Mouse (Mus musculus) heart, embryonic 12.5 days (tissue): ENCODE measurements around the gene Tmem86a. TPM values are rescaled to one million over a fixed set of nuclear protein-coding genes. Genes with fewer than 3 reads are reported as not detected.

Source experiments
- ATAC-seq: fragments of 200-750 bp; cut with Nextera tagmentation; 2 replicates; pipeline ENCODE4 v1.8.0; 2017; ENCODE audit warnings: moderate TSS enrichment, moderate library complexity; ENCODE audit not compliant: insufficient number of reproducible peaks, low FRiP score
- H3K27ac ChIP-seq: fragments of 300-500 bp; sonication (generic); 2 replicates; pipeline ENCODE4 v1.5.1; 2016; ENCODE audit warnings: mild to moderate bottlenecking, moderate library complexity; ENCODE audit not compliant: poor library complexity, severe bottlenecking
- H3K27me3 ChIP-seq: fragments of 300-500 bp; sonication (generic); replicated peaks from 2 replicates; pipeline ENCODE4 v1.6.1; 2016; ENCODE audit warnings: mild to moderate bottlenecking, moderate library complexity
- H3K36me3 ChIP-seq: fragments of 300-500 bp; sonication (generic); 2 replicates; pipeline ENCODE4 v1.6.1; 2016; ENCODE audit warnings: mild to moderate bottlenecking, moderate library complexity
- H3K4me1 ChIP-seq: fragments of 300-500 bp; sonication (generic); replicated peaks from 2 replicates; pipeline ENCODE4 v1.6.1; 2016; ENCODE audit warnings: mild to moderate bottlenecking
- H3K4me2 ChIP-seq: fragments of 300-500 bp; sonication (generic); 2 replicates; pipeline ENCODE4 v1.6.1; 2016; ENCODE audit warnings: mild to moderate bottlenecking, moderate library complexity
- H3K4me3 ChIP-seq: fragments of 300-500 bp; sonication (generic); 2 replicates; pipeline ENCODE4 v1.5.1; 2016; ENCODE audit warnings: mild to moderate bottlenecking
- H3K9ac ChIP-seq: fragments of 300-500 bp; sonication (generic); 2 replicates; pipeline ENCODE4 v1.6.1; 2016; ENCODE audit warnings: mild to moderate bottlenecking, moderate library complexity
- H3K9me3 ChIP-seq: fragments of 300-500 bp; sonication (generic); replicated peaks from 2 replicates; pipeline ENCODE4 v1.6.1; 2016; ENCODE audit warnings: mild to moderate bottlenecking, moderate library complexity
- WGBS: fragments of 180-500 bp; shearing (Covaris S2); methylation state at CpG from one replicate; pipeline ENCODE4 v1.1.7; 2016; 5-methylcytosine and 5-hydroxymethylcytosine counted together
- polyA plus RNA-seq: library from polyadenylated mRNA; unstranded; fragments of >200 nt; fragmentation: Nextera tagmentation; extraction: Ambion mirVana; gene quantifications from 2 replicates; pipeline ENCODE4 v1.2.1, GENCODE M21; 2016

Tmem86a gene
- 19.2 and 22.0 TPM in 2 replicates for polyA plus RNA-seq

DNA sequence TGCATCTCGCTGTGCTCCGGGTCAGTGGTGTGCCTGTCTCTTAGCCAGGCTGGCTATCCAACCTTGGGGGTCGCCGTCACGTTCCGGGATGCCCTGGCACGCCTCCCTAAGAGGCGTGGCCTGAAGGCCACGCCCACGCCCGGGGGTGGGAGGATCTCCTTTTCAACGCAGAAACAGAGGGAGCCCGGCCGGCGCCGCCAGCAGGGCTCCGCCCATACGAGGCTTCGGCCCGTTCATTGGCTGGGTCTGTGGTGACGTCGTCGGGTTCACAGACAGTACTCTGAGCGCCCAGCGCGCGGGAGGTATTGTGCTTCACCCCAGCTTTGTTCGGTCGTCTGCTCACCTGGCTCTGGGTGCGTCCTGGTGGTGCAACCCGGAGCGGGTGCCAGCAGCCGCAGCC, at the start of gene Tmem86a:
Gene Tmem86a (plus strand): TSS at position 236 of the 400 bp plus-strand sequence.
- H3K4me1 ChIP-seq, result peaks cover 29% of the 10 kb centered on the region
- peak within 1 kb of the TSS; percentile 91 for H3K4me2 ChIP-seq
- ATAC-seq, result peak; percentile 96
- peaks cover 19% of the 10 kb centered on the region for H3K36me3 ChIP-seq
- H3K4me3 ChIP-seq, result peak within 1 kb of the TSS; percentile 93
- 0 out of 2 replicates have a peak, but pooled peaks cover 6% of the 10 kb centered on the region for H3K27me3 ChIP-seq
- H3K9ac ChIP-seq, result peak within 1 kb of the TSS; percentile 91
- WGBS, result under 1% methylated on average over 33 of the region's 33 CpGs
- H3K9me3 ChIP-seq, result no peaks in the 10 kb centered on the region
- peak within 1 kb of the TSS; percentile 94 for H3K27ac ChIP-seq

GRCm38 (mm10) chr7:47000644-47000983, 49.8 kb upstream of the Tmem86a start:
- H3K9me3 ChIP-seq, result no peaks in the 10 kb centered on the region
- H3K27me3 ChIP-seq, result no peaks in the 10 kb centered on the region
- WGBS, result 66% methylated on average over 3 of the region's 3 CpGs
- H3K4me2 ChIP-seq, result no peak overlapping the region
- H3K4me1 ChIP-seq, result peaks cover 60% of the 10 kb centered on the region
- ATAC-seq, result peak; percentile 83
- H3K4me3 ChIP-seq, result no peak overlapping the region
- H3K27ac ChIP-seq, result peak overlapping the region; percentile 33
- no peak overlapping the region for H3K9ac ChIP-seq
- H3K36me3 ChIP-seq, result peaks cover 38% of the 10 kb centered on the region

- peaks cover 62% of the 10 kb centered on the region for H3K4me1 ChIP-seq
- WGBS, result 66% methylated on average over 5 of the region's 5 CpGs
- H3K27ac ChIP-seq, result peak overlapping the region; percentile 6; the same call in 1 of the 2 replicates
- H3K9me3 ChIP-seq, result no peaks in the 10 kb centered on the region
- peaks cover 32% of the 10 kb centered on the region for H3K36me3 ChIP-seq
- H3K4me2 ChIP-seq, result no peak overlapping the region
- no peaks in the 10 kb centered on the region for H3K27me3 ChIP-seq
- no peak for ATAC-seq
- H3K4me3 ChIP-seq, result no peak overlapping the region
- H3K9ac ChIP-seq, result no peak overlapping the region
Measured at GRCm38 (mm10) chr7:47001125-47001899, 49.1 kb upstream of the Tmem86a start.

- Histone ChIP-seq H3K4me1 (peaks cover 63% of the 10 kb centered on the region), H3K9me3 (no peaks in the 10 kb centered on the region), H3K4me2 (no peak overlapping the region), H3K4me3 (no peak overlapping the region), H3K36me3 (peaks cover 27% of the 10 kb centered on the region), H3K27ac (no peak overlapping the region), H3K27me3 (no peaks in the 10 kb centered on the region), H3K9ac (peak overlapping the region; percentile 51; the same call in 1 of the 2 replicates)
- WGBS, result 66% methylated on average over 4 of the region's 4 CpGs
- ATAC-seq, result no peak
Measured at GRCm38 (mm10) chr7:47001900-47002275, 48.5 kb upstream of the Tmem86a start.

GRCm38 (mm10) chr7:47003411-47004115, 46.8 kb upstream of the Tmem86a start:
- Histone ChIP-seq H3K9me3 (no peaks in the 10 kb centered on the region), H3K36me3 (peaks cover 10% of the 10 kb centered on the region), H3K4me1 (peaks cover 54% of the 10 kb centered on the region), H3K4me2 (no peak overlapping the region), H3K4me3 (no peak overlapping the region), H3K27me3 (no peaks in the 10 kb centered on the region), H3K27ac (no peak overlapping the region), H3K9ac (no peak overlapping the region)
- 44% methylated on average over 3 of the region's 3 CpGs for WGBS
- no peak for ATAC-seq

- H3K4me2 ChIP-seq, result peak overlapping the region; percentile 88
- H3K4me1 ChIP-seq, result peaks cover 41% of the 10 kb centered on the region
- no peaks in the 10 kb centered on the region for H3K36me3 ChIP-seq
- peak overlapping the region; percentile 68 for H3K4me3 ChIP-seq
- 20% methylated on average over 21 of the region's 21 CpGs for WGBS
- H3K9ac ChIP-seq, result peak overlapping the region; percentile 75
- H3K27me3 ChIP-seq, result no peaks in the 10 kb centered on the region
- ATAC-seq, result no peak
- H3K27ac ChIP-seq, result peak overlapping the region; percentile 87
- no peaks in the 10 kb centered on the region for H3K9me3 ChIP-seq
Measured at GRCm38 (mm10) chr7:47007109-47007780, 43.2 kb upstream of the Tmem86a start.

DNA sequence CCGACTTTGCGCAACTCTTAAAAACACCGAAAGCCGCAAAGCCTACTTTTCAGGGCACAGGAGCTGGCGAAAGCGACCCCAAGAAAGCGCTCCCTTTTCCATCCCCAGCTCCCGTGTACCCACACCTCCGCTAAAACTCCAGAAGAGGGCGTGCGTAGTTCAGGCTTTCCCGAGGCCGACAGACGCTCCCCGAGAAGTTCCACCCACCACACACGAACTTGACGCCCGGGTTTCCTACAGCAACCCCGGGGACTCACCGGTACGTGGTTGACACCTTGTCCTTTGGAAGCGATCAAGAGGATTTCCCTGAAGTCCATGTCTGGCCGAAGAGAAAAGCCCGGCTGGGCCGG, 42.6 kb upstream of the Tmem86a start:
- peak overlapping the region; percentile 88 for H3K4me2 ChIP-seq
- peak overlapping the region; percentile 75 for H3K9ac ChIP-seq
- peak overlapping the region; percentile 87 for H3K27ac ChIP-seq
- peak overlapping the region; percentile 68 for H3K4me3 ChIP-seq
- WGBS, result under 1% methylated on average over 25 of the region's 25 CpGs
- H3K27me3 ChIP-seq, result no peaks in the 10 kb centered on the region
- H3K36me3 ChIP-seq, result no peaks in the 10 kb centered on the region
- H3K4me1 ChIP-seq, result peaks cover 37% of the 10 kb centered on the region
- peak; percentile 71 for ATAC-seq
- no peaks in the 10 kb centered on the region for H3K9me3 ChIP-seq

DNA sequence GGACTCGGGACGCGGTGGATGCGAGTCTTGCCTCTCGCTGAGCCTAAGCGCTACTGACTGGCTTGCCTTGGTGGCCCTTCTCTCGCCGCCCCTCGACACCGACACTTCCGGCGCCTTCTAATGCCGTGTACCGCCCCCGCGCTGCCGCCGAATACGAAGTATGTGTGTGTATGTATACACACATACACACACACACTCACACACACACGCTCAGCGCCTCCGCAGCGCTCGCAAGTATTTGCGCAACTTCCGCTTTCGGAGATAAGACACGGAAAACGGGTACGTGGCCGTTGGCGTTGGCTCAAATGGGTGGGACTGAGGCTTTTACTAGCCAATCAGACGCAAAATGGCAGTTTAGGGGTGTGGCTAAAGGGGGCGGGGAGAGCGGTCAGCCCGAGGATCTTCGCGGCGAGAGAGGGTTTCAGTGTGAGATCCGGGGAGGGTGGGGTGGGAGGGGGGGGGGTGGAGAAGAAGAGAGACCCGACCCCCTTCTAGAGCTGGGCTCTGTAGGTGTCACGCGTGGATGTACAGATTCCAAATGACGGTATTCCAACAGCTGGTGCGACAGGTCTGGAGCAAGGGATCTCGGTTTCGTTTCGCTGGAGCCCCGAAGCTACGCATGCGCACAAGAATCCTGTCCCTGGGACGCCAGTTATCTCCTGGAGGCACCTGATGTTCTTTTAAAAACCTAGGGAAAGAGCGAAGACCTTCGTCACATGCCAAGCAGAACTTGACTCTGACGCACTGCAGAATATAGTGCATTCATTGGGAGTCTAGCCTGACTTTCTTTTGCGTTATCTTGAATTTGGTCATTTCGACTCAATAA, 42.0 kb upstream of the Tmem86a start, which contains the start of gene Spty2d1:
Gene Spty2d1 (minus strand): TSS at position 244 of the 826 bp plus-strand sequence.
- H3K27me3 ChIP-seq, result no peaks in the 10 kb centered on the region
- H3K4me2 ChIP-seq, result peak within 1 kb of the TSS; percentile 88
- H3K36me3 ChIP-seq, result no peaks in the 10 kb centered on the region
- under 1% methylated on average over 57 of the region's 57 CpGs for WGBS
- peaks cover 34% of the 10 kb centered on the region for H3K4me1 ChIP-seq
- ATAC-seq, result peak; percentile 93
- H3K4me3 ChIP-seq, result peak within 1 kb of the TSS; percentile 68
- no peaks in the 10 kb centered on the region for H3K9me3 ChIP-seq
- H3K9ac ChIP-seq, result peak within 1 kb of the TSS; percentile 75
- peak within 1 kb of the TSS; percentile 87 for H3K27ac ChIP-seq

DNA sequence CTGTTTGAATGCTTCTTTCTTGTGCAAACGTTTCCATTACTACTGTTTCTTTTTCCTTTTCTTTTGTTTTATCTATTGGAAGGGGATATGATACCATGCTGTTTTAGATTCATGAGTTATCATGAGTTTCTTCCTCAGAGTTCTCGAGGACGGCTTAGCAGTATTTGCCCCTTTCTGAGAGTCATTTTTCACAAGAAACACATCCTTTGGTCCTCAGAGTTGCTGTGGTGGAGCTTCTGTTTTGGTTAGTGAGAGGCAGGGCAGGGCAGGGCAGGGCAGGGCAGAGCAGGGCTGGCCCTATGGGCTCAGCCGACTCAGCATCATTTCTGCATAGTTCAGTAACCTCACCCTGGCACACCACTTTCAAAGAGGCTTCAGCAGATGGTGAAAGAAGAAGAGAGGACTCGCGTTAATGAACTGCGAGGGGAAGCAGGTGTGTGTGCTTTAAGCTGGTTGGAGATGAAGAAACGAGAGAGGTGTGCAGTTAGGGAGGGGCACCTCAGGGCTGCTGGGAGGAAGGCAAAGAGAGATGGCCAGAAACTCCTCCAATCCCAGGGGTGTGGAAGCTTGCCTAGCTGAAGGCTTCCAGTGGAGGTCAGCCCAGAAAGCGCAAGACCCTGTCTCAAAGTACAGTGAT, 37.2 kb upstream of the Tmem86a start:
- Histone ChIP-seq H3K27me3 (no peaks in the 10 kb centered on the region), H3K27ac (peak overlapping the region; percentile 83), H3K4me3 (no peak overlapping the region), H3K9ac (0 out of 2 replicates have a peak overlapping the region, but pooled peaks have one; percentile 1), H3K36me3 (no peaks in the 10 kb centered on the region), H3K9me3 (no peaks in the 10 kb centered on the region), H3K4me1 (peaks cover 22% of the 10 kb centered on the region), H3K4me2 (no peak overlapping the region)
- WGBS, result 41% methylated on average over 9 of the region's 9 CpGs
- no peak for ATAC-seq
